Mouse (Mus musculus) C2C12 (cell line): ENCODE data around the gene Tm6sf1. TPM values are rescaled to one million over a fixed set of nuclear protein-coding genes. Genes with fewer than 3 reads are reported as not detected.
"Not testable (repeated sequence)": the region's sequence is repeated elsewhere in the genome, so short reads cannot be mapped to it uniquely, and the experiment has no call there.

Experiments
- H3K27me3 ChIP-seq: one replicate; pipeline ENCODE4 v1.6.1; 2011; ENCODE audit not compliant: control insufficient read depth, insufficient read depth, insufficient read length
- H3K36me3 ChIP-seq: one replicate; pipeline ENCODE4 v1.6.1; 2011; ENCODE audit not compliant: control insufficient read depth, insufficient read depth
- H3K4me3 ChIP-seq: one replicate; pipeline ENCODE4 v1.5.1; 2011; ENCODE audit warnings: mild to moderate bottlenecking, control low read depth; ENCODE audit not compliant: poor library complexity, insufficient read depth, severe bottlenecking
- H3K79me2 ChIP-seq: one replicate; pipeline ENCODE4 v1.6.1; 2011; ENCODE audit not compliant: control insufficient read depth, insufficient read depth
- H3K79me3 ChIP-seq: one replicate; pipeline ENCODE4 v1.6.1; 2011; ENCODE audit warnings: low read depth, control low read depth
- H3ac ChIP-seq: one replicate; pipeline ENCODE3; 2011; ENCODE audit warnings: low read depth; ENCODE audit not compliant: control insufficient read depth, insufficient read length
- CEBPB ChIP-seq: IDR thresholded peaks from one replicate; pipeline ENCODE4 v1.6.1; 2011; ENCODE audit warnings: low read depth, mild to moderate bottlenecking, control low read depth, moderate library complexity
- CTCF ChIP-seq: IDR thresholded peaks from one replicate; pipeline ENCODE4 v1.5.1; 2011; ENCODE audit not compliant: control insufficient read depth, insufficient read depth, insufficient read length
- FOSL1 ChIP-seq: IDR thresholded peaks from one replicate; pipeline ENCODE4 v1.8.0; 2011; ENCODE audit warnings: mild to moderate bottlenecking, low read length; ENCODE audit not compliant: poor library complexity, insufficient read depth, severe bottlenecking
- MAX ChIP-seq: IDR thresholded peaks from one replicate; pipeline ENCODE4 v1.6.1; 2011; ENCODE audit warnings: mild to moderate bottlenecking, control low read depth
- MYOD1 ChIP-seq: IDR thresholded peaks from one replicate; pipeline ENCODE4 v1.6.1; 2011; ENCODE audit warnings: low read depth; ENCODE audit not compliant: control insufficient read depth, insufficient read length
- MYOG ChIP-seq: IDR thresholded peaks from one replicate; pipeline ENCODE4 v1.6.1; 2011; ENCODE audit not compliant: control insufficient read depth, insufficient read length; ENCODE audit errors: extremely low read depth
- USF1 ChIP-seq: IDR thresholded peaks from one replicate; pipeline ENCODE4 v1.6.1; 2011; ENCODE audit warnings: low read depth, mild to moderate bottlenecking, control low read depth, moderate library complexity
- polyA plus RNA-seq: library from polyadenylated mRNA; unstranded; fragments of >200 nt; fragmentation: generic; extraction: Trizol; gene quantifications from one replicate; pipeline ENCODE4 v1.2.1, GENCODE M21; 2012; ENCODE audit warnings: missing spikeins

Tm6sf1 gene
- polyA plus RNA-seq, 1 experiment = 0.05 TPM

GRCm38 (mm10) chr7:81834847-81835246, 24.0 kb upstream of the Tm6sf1 start:
- Histone ChIP-seq H3ac (no peak overlapping the region), H3K79me3 (no peaks in the 10 kb centered on the region), H3K79me2 (no peaks in the 10 kb centered on the region), H3K27me3 (peaks cover 4% of the 10 kb centered on the region), H3K36me3 (no peaks in the 10 kb centered on the region), H3K4me3 (no peak overlapping the region)
- no peak for TF ChIP-seq USF1
- TF ChIP-seq MYOG = no peak
- no peak for TF ChIP-seq MAX
- no peak for TF ChIP-seq CTCF
- no peak for TF ChIP-seq MYOD1
- no peak for TF ChIP-seq FOSL1
- no peak for TF ChIP-seq CEBPB

- H3K4me3 ChIP-seq = no peak overlapping the region
- no peak for TF ChIP-seq MAX
- TF ChIP-seq CTCF = no peak
- TF ChIP-seq CEBPB = no peak
- no peak for TF ChIP-seq USF1
- TF ChIP-seq MYOG = no peak
- no peak for TF ChIP-seq FOSL1
- no peak for TF ChIP-seq MYOD1
- no peaks in the 10 kb centered on the region for H3K36me3 ChIP-seq
- H3ac ChIP-seq = no peak overlapping the region
- peaks cover 5% of the 10 kb centered on the region for H3K27me3 ChIP-seq
- H3K79me3 ChIP-seq = no peaks in the 10 kb centered on the region
- H3K79me2 ChIP-seq = no peaks in the 10 kb centered on the region
Observed at GRCm38 (mm10) chr7:81835430-81835829, 23.4 kb upstream of the Tm6sf1 start.

- not testable (repeated sequence) for H3K79me3 ChIP-seq, H3K79me2 ChIP-seq, H3K4me3 ChIP-seq, H3K36me3 ChIP-seq, H3K27me3 ChIP-seq, H3ac ChIP-seq
Observed at GRCm38 (mm10) chr7:81837771-81838170, 21.0 kb upstream of the Tm6sf1 start.

DNA sequence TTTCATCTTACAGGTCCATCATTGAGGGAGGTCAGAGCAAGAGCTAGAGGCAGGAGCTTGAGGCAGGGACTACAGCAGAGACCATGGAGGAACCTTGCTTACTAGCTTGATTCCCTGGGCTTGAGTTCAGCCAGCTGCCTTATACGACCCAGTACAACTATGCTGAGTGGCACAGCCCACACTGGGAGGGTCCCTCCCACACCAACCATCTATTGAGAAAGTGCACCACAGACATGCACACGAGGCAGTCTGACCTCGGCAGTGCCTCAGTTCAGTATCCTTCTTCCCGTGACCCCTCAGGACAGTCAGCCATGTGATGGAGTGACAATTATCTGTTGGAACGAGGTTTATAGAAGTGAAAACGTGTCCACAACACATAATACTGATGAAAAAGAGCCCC, 19.1 kb upstream of the Tm6sf1 start:
- H3K4me3 ChIP-seq = no peak overlapping the region
- H3K36me3 ChIP-seq = no peaks in the 10 kb centered on the region
- no peaks in the 10 kb centered on the region for H3K79me2 ChIP-seq
- H3K79me3 ChIP-seq = no peaks in the 10 kb centered on the region
- H3ac ChIP-seq = no peak overlapping the region
- H3K27me3 ChIP-seq = peaks cover 13% of the 10 kb centered on the region
- TF ChIP-seq MYOG (no peak), CTCF (no peak), CEBPB (no peak), USF1 (no peak), MAX (no peak)

DNA sequence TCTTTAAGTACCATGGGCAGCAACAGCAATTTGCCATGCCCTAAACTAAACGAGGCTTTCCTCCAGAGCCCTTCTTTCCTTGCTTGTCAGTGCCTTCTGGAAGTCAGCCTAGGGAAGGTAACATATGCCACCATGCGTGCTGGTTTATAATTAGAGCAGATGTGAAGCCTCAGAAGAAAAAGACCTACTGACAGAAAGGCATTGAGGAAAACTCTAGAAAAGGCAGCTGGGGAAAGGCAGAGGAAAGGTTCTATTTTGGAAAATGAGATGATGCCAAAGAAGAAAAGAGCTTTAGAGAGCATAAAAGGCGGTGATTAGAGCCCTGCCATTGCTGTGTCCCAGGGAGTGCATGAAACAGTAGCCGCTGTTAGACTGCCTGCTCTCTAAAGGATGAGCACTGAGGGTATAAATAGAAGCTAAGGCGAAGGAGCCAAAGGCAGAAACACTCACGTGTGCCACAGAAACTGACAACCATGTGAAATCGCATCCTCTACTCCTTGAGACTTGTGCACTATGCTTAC, 18.1 kb upstream of the Tm6sf1 start:
- no peaks in the 10 kb centered on the region for H3K36me3 ChIP-seq
- no peaks in the 10 kb centered on the region for H3K79me3 ChIP-seq
- no peak overlapping the region for H3K4me3 ChIP-seq
- no peaks in the 10 kb centered on the region for H3K79me2 ChIP-seq
- peaks cover 13% of the 10 kb centered on the region for H3K27me3 ChIP-seq
- H3ac ChIP-seq = no peak overlapping the region
- TF ChIP-seq USF1 (no peak), MYOG (no peak), MYOD1 (no peak), FOSL1 (no peak), CEBPB (no peak), MAX (no peak), CTCF (no peak)

- Histone ChIP-seq H3K4me3 (no peak overlapping the region), H3K79me2 (no peaks in the 10 kb centered on the region), H3K36me3 (no peaks in the 10 kb centered on the region), H3ac (no peak overlapping the region), H3K79me3 (no peaks in the 10 kb centered on the region), H3K27me3 (peaks cover 13% of the 10 kb centered on the region)
- no peak for TF ChIP-seq CEBPB
- TF ChIP-seq USF1 = no peak
- no peak for TF ChIP-seq MYOD1
- no peak for TF ChIP-seq MYOG
- no peak for TF ChIP-seq MAX
- TF ChIP-seq CTCF = no peak
- no peak for TF ChIP-seq FOSL1
Observed at GRCm38 (mm10) chr7:81841439-81841838, 17.4 kb upstream of the Tm6sf1 start.
